Mouse (Mus musculus): ENCODE results near the gene Ttc22. TPM values are rescaled to one million over a fixed set of nuclear protein-coding genes. Genes with fewer than 3 reads are reported as not detected.

Gene Ttc22
- polyA plus RNA-seq, 1 experiment, result not detected

DNA sequence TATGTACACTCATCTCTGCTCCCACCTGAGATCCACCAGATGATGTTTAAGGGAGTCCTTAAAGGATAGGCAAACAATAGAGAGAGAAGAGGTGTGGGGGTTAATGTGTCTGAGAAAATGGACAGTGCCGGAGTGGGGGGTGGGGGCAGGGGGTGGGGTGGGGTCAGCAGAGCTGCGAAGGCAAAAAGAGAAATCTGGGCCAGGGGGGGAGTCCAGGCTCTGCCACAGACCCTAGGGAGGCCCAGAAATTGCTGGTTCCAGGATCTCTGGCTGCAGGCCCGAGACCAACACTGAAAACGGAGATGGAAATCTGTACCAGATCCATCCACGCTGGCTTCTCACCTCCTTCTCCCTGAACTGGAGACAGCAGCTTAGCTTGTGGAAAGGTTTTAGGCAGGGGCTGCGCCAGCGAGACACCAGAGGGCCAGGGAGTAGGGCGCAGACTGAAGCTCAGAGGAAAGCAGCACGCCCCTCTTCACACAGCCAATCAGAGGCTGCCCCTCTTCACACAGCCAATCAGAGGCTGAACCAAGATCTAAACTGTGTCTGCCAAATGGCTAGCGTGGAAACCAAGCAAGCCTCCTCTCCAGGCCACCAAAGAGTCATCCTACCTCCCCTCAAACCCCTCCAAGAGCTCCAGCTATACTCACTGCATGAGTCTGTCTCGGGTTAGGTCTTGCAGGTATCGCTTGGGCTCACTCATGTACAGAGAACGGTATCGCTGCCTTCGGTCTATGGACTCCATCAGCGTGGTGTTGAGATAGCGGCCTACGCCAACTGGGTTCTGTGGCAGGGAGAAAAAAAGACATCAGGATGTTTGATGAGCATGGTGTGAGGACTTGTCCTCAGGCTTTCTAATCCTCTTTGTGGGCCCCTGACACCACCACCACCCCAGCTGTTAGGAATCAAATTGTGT is 15.3 kb upstream of the Ttc22 start:
- Histone ChIP-seq H3K4me1 (ENCODE audit: control insufficient read depth, insufficient read depth, insufficient read length, low read length) (no peaks in the 10 kb centered on the region), H3K27ac (replicated peaks; ENCODE audit: low read depth, low read length) (no peak overlapping the region), H3K4me3 (ENCODE audit: insufficient read depth, low read depth, low read length) (no peak overlapping the region)

DNA sequence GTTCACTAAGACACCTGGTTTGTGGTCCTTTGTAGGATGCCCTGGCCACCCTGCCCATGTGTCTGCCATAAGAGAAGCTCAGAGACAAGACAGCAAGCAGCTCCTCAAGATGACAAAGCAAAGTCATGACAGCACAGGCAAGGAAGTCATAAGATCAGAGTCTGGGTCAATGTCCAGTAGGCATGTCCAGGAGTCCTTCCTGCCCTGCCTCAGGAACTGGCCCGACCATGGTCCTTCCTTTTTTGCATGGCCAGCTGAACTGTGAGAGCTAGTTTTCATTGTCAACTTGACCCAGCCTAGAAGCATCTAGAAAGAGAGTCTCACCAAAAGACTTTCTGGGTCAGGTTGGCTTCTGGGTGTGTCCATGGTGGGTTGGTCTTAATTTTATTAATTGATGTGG is 14.3 kb upstream of the Ttc22 start:
- no peaks in the 10 kb centered on the region for H3K4me1 ChIP-seq (ENCODE audit: control insufficient read depth, insufficient read depth, insufficient read length, low read length)
- no peak overlapping the region for H3K4me3 ChIP-seq (ENCODE audit: insufficient read depth, low read depth, low read length)

DNA sequence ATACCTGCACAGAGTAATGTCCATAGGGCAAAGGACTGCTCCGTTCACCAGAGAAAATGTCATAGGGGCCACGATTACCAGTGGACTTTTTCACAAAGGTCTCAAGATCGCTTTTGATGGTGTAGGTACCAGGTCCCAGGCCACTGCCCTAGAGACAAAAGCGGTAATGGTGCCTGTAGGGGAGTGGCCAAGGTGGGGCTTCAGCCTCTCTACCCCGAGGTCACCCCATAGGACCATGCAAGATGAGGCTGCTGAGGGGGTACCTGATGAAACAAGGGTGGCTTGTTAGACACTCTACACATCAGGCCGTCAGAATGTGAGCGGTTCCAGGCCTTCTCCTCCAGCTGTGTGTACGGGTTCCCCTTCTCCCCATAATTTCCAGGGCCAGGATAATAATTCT is 9.1 kb upstream of the Ttc22 start:
- Histone ChIP-seq H3K4me1 (ENCODE audit: control insufficient read depth, insufficient read depth, insufficient read length, low read length) (no peaks in the 10 kb centered on the region; the same call in 1 of the 2 replicates), H3K4me3 (ENCODE audit: insufficient read depth, low read depth, low read length) (no peak overlapping the region), H3K27ac (replicated peaks; ENCODE audit: low read depth, low read length) (no peak overlapping the region)

More for the DNA sequence above, 14.3 kb upstream of the Ttc22 start:
- H3K27ac ChIP-seq (replicated peaks; ENCODE audit: low read depth, low read length), result no peak overlapping the region

DNA sequence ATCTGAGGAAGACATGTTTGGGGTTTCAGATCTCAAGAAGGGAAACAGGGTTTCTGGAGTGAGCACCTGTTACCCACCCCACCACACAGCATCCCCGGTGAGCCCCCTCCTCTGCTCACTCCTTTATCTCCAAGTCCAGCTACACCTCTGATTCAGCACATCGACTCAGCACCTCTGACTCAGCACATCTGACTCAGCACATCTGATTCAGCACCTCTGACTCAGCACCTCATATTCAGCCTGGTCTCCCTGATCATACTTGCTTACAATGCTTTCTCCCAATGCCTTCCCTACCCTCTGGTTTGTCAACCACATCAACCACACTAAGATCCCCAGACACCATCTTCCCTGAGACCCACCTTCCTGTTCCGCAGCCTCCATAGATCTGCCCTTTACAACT is 8.7 kb upstream of the Ttc22 start:
- no peak overlapping the region for H3K27ac ChIP-seq (replicated peaks; ENCODE audit: low read depth, low read length)
- no peaks in the 10 kb centered on the region; the same call in 1 of the 2 replicates for H3K4me1 ChIP-seq (ENCODE audit: control insufficient read depth, insufficient read depth, insufficient read length, low read length)
- H3K4me3 ChIP-seq (ENCODE audit: insufficient read depth, low read depth, low read length), result no peak overlapping the region

DNA sequence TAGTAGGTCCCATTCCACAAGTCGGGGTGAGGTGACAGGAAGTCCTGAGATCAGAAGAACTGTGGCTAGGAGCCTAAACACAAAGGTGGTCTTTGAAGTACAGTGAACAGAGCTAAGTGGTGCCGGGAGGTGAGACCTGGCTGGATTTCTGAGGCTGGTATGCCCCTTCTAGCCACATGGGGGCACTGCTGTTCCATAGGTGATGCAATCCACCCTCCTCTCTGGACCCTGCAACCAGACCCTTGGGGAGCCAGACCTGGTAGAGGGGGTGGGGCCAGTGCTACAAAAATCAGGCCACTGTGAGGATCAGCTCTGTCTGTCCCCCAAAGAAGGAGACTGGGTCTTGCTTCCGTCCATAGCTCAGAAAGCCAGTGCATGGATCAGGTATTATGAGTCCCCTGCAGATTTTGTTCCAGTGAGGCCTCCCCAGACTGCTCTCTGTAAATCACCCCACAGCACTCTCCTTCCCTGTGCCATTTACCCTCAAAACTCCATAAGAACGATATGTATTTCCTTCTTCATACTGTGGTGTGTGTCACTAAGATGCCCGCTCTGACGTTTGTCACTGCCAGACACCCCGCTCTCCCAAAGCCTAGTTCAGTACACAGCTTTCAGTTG is 7.9 kb upstream of the Ttc22 start:
- Histone ChIP-seq H3K27ac (replicated peaks; ENCODE audit: low read depth, low read length) (no peak overlapping the region), H3K4me1 (ENCODE audit: control insufficient read depth, insufficient read depth, insufficient read length, low read length) (no peaks in the 10 kb centered on the region; the same call in 1 of the 2 replicates), H3K4me3 (ENCODE audit: insufficient read depth, low read depth, low read length) (no peak overlapping the region)

DNA sequence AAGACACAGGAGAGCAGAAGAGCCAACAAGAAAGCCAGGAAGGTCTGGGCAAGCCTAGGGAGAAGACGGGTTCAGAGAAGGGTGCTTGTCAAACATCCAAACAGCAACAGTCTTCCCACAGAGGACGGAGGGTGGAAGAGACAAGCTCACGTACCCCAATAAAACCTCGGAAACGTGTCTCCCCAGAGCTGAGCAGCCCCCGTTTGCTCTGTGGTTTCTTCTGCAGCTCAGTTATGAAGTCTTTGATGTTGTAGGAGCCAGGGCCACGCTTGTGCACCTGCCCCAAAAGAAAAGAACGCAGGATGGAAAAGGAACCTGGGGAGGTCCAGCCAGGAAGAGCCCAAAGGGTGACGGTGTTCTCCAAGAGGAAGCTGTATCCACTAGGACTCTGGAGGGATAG is 7.4 kb upstream of the Ttc22 start:
- Histone ChIP-seq H3K4me1 (ENCODE audit: control insufficient read depth, insufficient read depth, insufficient read length, low read length) (no peaks in the 10 kb centered on the region; the same call in 1 of the 2 replicates), H3K27ac (replicated peaks; ENCODE audit: low read depth, low read length) (no peak overlapping the region), H3K4me3 (ENCODE audit: insufficient read depth, low read depth, low read length) (no peak overlapping the region)

DNA sequence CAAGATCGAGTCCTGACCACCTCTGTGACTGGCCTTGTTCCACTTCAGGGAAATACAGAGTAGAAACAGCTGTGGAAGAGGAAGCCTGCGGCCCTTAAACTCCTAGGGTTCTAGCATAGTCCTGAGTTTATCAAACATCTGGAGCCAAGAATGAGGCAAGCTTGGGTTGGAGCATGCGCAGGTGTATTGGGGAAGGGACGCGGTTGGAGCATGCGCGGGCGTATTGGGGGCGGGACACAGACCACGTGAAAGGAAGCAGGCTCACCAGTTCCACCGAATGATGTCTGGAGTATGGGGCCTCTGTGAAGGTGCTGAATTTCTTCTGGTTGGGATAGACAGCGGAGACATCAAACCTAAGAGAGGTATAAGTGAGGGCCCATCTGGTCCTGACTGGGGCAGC is 6.6 kb upstream of the Ttc22 start:
- Histone ChIP-seq H3K27ac (replicated peaks; ENCODE audit: low read depth, low read length) (no peak overlapping the region), H3K4me1 (ENCODE audit: control insufficient read depth, insufficient read depth, insufficient read length, low read length) (no peaks in the 10 kb centered on the region; the same call in 1 of the 2 replicates), H3K4me3 (ENCODE audit: insufficient read depth, low read depth, low read length) (no peak overlapping the region)

DNA sequence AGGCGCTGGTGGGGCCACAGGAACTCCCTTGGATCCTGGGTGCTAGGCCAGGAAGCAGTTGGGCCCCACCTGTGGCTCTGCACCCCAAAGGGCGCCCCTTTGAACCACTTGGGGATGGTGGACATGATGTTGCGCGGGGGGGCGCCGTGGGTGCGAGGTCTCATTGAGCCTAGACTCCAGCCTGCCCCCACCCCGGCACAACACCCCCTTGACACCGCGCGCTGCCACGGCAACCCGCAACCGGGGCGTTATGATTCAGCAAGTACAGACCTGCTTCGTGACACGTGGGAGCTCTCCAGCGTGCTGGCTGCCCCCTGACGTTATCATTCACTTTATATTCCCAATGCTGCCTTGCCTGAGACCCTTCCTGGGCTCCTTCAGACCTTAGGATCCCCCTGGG is 5.2 kb upstream of the Ttc22 start, which contains the start of gene Lexm:
Gene Lexm (minus strand): TSS at position 186 of the 400 bp plus-strand sequence.
- Histone ChIP-seq H3K4me1 (ENCODE audit: control insufficient read depth, insufficient read depth, insufficient read length, low read length) (no peaks in the 10 kb centered on the region; the same call in 1 of the 2 replicates), H3K27ac (replicated peaks; ENCODE audit: low read depth, low read length) (no peak within 1 kb of the TSS), H3K4me3 (ENCODE audit: insufficient read depth, low read depth, low read length) (no peak within 1 kb of the TSS)

DNA sequence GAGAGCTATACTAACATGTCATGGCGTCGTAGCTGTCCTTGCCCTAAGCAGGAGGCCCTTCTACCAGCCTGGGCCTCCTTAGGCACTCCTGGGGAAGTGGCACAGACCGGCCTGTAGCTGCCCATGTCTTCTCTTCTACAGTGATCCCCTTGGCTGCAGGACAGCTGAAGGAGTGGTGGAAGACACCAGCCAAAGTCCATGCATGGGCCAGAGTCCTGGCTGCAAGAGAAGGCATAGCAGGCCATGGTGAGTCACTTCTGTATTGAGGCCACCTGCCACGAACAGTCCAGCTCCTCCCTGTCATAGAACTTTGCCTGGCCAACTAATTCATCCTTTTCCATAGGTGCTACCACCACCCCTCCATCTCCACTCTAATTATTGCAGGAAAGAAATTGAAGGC is 3.3 kb upstream of the Ttc22 start:
- Histone ChIP-seq H3K4me1 (ENCODE audit: control insufficient read depth, insufficient read depth, insufficient read length, low read length) (no peaks in the 10 kb centered on the region; the same call in 1 of the 2 replicates), H3K27ac (replicated peaks; ENCODE audit: low read depth, low read length) (no peak overlapping the region)

DNA sequence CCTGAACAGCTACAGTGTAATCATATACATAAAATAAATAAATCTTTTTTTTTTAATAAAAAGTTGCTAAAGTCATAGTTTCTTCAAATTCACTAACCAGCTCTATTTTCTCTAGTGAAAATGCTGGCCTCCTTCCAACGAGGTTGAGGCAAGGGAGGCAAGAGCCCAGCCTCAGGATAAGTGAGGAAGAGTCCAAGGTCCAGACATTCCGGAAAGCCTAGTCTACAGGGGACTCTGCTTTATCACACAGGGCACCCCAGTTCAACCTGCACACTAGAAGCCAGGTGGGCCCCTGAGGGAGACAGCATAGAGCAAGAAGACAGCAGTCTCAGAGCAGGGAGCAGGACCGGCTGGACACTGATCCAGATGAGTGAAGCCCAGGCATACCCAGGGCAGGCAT is 804 bp upstream of the Ttc22 start:
- Histone ChIP-seq H3K4me1 (ENCODE audit: control insufficient read depth, insufficient read depth, insufficient read length, low read length) (no peaks in the 10 kb centered on the region; the same call in 1 of the 2 replicates), H3K27ac (replicated peaks; ENCODE audit: low read depth, low read length) (no peak overlapping the region), H3K4me3 (ENCODE audit: insufficient read depth, low read depth, low read length) (no peak overlapping the region)

More for the DNA sequence above, 3.3 kb upstream of the Ttc22 start:
- no peak overlapping the region for H3K4me3 ChIP-seq (ENCODE audit: insufficient read depth, low read depth, low read length)

DNA sequence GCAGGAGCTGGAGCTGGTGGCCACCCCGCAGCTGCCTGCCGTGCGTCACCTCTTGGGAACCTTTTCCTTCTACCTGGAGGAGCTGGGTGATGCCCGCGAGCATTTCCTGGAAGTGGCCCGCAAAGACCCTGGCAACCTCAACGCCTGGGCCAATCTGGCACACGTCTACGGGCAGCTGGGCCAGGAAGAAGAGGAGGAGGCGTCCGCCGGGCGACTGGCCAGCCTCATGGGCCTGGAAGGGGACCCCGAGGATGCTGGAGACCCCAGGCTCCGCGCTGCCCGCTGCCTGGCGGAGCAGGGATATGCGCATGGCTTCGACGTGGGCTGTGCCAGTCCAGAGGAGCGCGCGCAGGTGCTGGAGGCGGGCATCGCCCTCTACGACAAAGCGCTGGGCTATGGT is 480 bp downstream of the Ttc22 start:
- no peak overlapping the region for H3K4me3 ChIP-seq (ENCODE audit: insufficient read depth, low read depth, low read length)
- no peaks in the 10 kb centered on the region for H3K4me1 ChIP-seq (ENCODE audit: control insufficient read depth, insufficient read depth, insufficient read length, low read length)
- no peak overlapping the region for H3K27ac ChIP-seq (replicated peaks; ENCODE audit: low read depth, low read length)

DNA sequence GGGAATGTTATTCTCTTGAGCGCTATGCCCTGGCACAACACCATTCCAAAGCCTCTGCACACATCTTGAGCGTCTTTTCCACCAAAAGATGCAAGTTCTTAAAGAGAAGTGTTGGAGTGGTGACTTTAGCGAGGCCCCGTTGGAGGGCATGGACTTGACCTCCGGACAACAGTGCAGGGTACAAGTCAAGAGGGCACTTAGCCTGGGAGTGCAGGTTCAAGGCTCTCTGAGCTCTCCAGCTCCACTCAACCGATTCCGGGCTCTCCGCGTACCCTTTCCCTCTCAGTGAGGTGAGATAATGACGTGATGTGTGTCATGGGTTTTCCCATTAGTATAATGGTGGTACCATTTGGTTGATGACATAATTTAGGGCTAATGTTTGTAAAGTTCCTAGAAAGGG is 2.0 kb downstream of the Ttc22 start:
- Histone ChIP-seq H3K27ac (replicated peaks; ENCODE audit: low read depth, low read length) (no peak overlapping the region), H3K4me1 (ENCODE audit: control insufficient read depth, insufficient read depth, insufficient read length, low read length) (peaks cover 4% of the 10 kb centered on the region; the same call in 1 of the 2 replicates), H3K4me3 (ENCODE audit: insufficient read depth, low read depth, low read length) (no peak overlapping the region)

DNA sequence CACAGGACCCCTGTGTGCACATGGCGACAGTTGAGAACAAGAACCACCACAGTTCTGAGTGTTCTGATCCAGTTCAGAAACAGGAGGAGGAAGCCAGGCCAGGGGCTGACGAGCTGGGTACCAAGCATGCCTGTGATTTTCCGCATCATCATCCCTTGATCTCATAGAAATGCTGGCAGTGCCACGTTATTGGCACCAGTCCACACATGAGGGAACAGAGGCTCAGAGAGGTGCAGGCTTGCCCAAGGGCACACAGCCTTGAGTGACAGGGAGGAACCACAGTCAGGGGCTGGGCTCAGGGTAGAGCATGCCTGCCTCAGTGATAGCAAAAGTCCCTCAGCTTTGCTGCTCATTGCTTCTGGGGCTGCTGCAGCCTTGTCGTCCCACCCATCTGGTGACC is 5.6 kb downstream of the Ttc22 start:
- peaks cover 4% of the 10 kb centered on the region; the same call in 1 of the 2 replicates for H3K4me1 ChIP-seq (ENCODE audit: control insufficient read depth, insufficient read depth, insufficient read length, low read length)
- H3K27ac ChIP-seq (replicated peaks; ENCODE audit: low read depth, low read length), result no peak overlapping the region
- no peak overlapping the region for H3K4me3 ChIP-seq (ENCODE audit: insufficient read depth, low read depth, low read length)

DNA sequence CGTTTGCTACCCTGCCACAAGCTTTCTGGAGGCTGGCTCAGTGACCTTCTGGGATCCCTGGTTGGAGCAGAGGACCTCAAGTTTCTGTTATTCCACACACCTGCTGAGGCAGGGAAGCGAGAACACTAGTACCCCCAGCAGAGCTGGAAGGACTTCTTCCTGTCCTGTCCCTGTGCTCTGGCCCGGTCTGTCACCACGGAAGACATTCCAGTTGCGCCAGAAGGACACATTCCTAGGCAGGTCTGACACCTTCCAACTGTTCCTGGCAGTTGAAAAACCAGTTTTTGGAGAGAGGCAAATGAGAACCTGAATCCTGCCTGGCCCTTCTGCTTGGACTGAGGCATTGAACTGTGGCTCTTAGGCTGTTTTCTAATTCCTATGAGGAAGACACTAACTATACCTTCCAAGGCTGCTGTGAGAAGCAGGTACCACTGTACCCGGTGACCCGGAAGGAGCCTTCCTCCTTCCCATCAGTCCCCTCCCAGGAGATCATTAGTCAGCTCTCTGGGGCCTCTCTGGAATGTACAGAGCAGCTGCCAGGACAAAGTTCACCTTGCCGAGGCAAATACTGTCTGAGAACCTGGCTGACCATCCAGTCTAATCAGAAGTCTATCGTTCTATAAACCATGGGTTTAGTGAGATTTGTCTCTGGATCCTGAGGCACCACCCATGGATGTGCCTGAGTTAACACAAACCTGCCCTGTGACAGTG is 6.6 kb downstream of the Ttc22 start:
- Histone ChIP-seq H3K27ac (replicated peaks; ENCODE audit: low read depth, low read length) (no peak overlapping the region), H3K4me3 (ENCODE audit: insufficient read depth, low read depth, low read length) (no peak overlapping the region), H3K4me1 (ENCODE audit: control insufficient read depth, insufficient read depth, insufficient read length, low read length) (peaks cover 4% of the 10 kb centered on the region; the same call in 1 of the 2 replicates)

DNA sequence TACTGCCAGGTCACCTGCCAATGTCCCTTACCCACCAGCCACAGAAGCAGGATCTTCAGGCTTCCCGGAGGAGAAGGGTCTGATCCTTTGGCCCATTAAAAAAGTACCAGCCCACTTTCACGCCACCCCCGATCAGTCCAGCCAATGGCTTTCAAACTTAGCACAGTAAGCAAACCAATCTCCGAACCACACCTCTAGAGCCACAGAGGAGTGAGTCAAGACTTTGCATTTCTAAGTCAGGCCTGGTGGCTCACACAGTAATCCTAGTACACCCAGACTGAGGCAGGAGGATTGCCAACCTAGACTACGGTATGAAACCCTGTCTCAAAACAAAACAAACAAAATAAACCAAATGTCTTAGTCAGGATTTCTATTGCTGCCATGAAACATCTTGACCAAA is 7.1 kb downstream of the Ttc22 start:
- Histone ChIP-seq H3K4me1 (ENCODE audit: control insufficient read depth, insufficient read depth, insufficient read length, low read length) (peaks cover 4% of the 10 kb centered on the region; the same call in 1 of the 2 replicates), H3K27ac (replicated peaks; ENCODE audit: low read depth, low read length) (no peak overlapping the region), H3K4me3 (ENCODE audit: insufficient read depth, low read depth, low read length) (no peak overlapping the region)

All from brown adipose tissue, adult 24 weeks (tissue).